Mouse (Mus musculus): ENCODE measurements around the gene Sh3pxd2a.

GRCm38 (mm10) chr19:47430160-47430559 lies 34.0 kb downstream of the Sh3pxd2a start:
- TF ChIP-seq CTCF (IDR thresholded peaks at IDR 0.05; ENCODE audit: low read depth), result no peak
- no peak for TF ChIP-seq EP300 (IDR thresholded peaks at IDR 0.05; ENCODE audit: low read depth)

Measured in heart, postnatal 0 days (tissue).